In the genomic region with DNA sequence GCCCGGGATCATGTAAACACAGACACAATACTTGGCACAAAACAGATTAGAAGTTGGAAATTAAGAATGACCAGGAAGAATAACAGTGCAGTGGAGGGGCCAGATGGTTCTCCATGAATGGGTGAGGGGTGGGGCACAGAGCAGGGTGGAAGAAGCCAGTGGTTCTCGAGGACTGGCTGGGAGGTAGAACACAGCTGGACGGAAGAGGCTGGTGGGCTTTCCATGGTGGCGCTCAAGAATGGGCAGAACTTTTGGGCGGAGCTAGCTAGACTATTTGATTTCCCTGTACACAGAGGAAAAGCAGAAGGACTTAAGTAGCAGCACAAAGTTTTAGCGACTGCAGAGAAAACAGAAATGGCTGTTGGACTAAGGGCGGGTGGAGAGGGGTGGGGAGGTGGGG, we compare ENCODE assay signal across 12 mouse cellular contexts.
DNase-seq lines count a peak whose midpoint lies in the region; ATAC-seq lines count a peak whose summit lies in the region.
"Had no signal": no experiment of that assay in that cellular context is flagged by ENCODE, and none has a peak within 500 bp of the region (broad histone marks: within the 10 kb centered on the region; RNA-seq: fewer than 3 reads in every experiment).

No protein-coding gene starts in this region.

- ATAC-seq in heart, embryonic 12.5 days (ENCODE audit: insufficient number of reproducible peaks, low FRiP score), result peak; percentile 58; the same call in 1 of the 2 replicates
- ATAC-seq in intestine, embryonic 15.5 days, result peak; percentile 55; the same call in 1 of the 2 replicates
- ATAC-seq in megakaryocyte-erythroid progenitor cell, adult 5-6 weeks (replicated peaks; ENCODE audit: low FRiP score, low TSS enrichment, poor library complexity, severe bottlenecking), result peak; percentile 31
- ATAC-seq: CD4-positive, CD25-positive, alpha-beta regulatory T cell, adult 4 months had no signal

- no peak for DNase-seq in heart, postnatal 36 days
- peak; percentile 24 for DNase-seq in c-Kit-positive CD71-positive TER-119-positive erythroid progenitor cells, embryonic 14.5 days (ENCODE audit: low spot score)
- DNase-seq in B cell, adult 2 months, result no peak
- DNase-seq in left cerebral cortex, postnatal 14 days (ENCODE audit: low spot score in 2 of 2), result no peak
- DNase-seq in thymus, postnatal 0 days (ENCODE audit: low spot score), result no peak
- DNase-seq: adrenal gland, adult 2 months; right cerebral cortex, adult 18-20 months had no signal

- peaks cover 8% of the 10 kb centered on the region; the same call in 1 of the 2 replicates for H3K4me1 ChIP-seq in heart, embryonic 12.5 days (replicated peaks)
- H3K4me1 ChIP-seq in intestine, embryonic 15.5 days (replicated peaks), result 0 out of 2 replicates have a peak, but pooled peaks cover 5% of the 10 kb centered on the region

- no peak overlapping the region for H3K9ac ChIP-seq in heart, embryonic 12.5 days
- H3K9ac ChIP-seq in intestine, embryonic 15.5 days, result no peak overlapping the region

- no peaks in the 10 kb centered on the region for H3K9me3 ChIP-seq in heart, embryonic 12.5 days (replicated peaks)
- no peaks in the 10 kb centered on the region for H3K9me3 ChIP-seq in intestine, embryonic 15.5 days

- intact Hi-C loops in heart, postnatal 36 days (cut with DNase I), result no loop called here
- intact Hi-C loops in left cerebral cortex, postnatal 14 days (cut with DNase I), result no loop called here

- H3K4me2 ChIP-seq in heart, embryonic 12.5 days, result peak overlapping the region; percentile 56
- H3K4me2 ChIP-seq in intestine, embryonic 15.5 days (replicated peaks), result peak overlapping the region; percentile 10; the same call in 1 of the 2 replicates

- 43% methylated on average over 7 of the region's 7 CpGs for WGBS in heart, embryonic 12.5 days
- WGBS in intestine, embryonic 15.5 days, result 32% methylated on average over 7 of the region's 7 CpGs

- H3K27me3 ChIP-seq in heart, embryonic 12.5 days (replicated peaks), result no peaks in the 10 kb centered on the region
- no peaks in the 10 kb centered on the region for H3K27me3 ChIP-seq in intestine, embryonic 15.5 days (replicated peaks)

- no peak overlapping the region for H3K27ac ChIP-seq in heart, embryonic 12.5 days (ENCODE audit: poor library complexity, severe bottlenecking)
- no peak overlapping the region for H3K27ac ChIP-seq in intestine, embryonic 15.5 days
- H3K27ac ChIP-seq: macrophage had no signal

- H3K4me3 ChIP-seq in heart, embryonic 12.5 days, result peak overlapping the region; percentile 20; the same call in 1 of the 2 replicates
- H3K4me3 ChIP-seq in intestine, embryonic 15.5 days (replicated peaks), result no peak overlapping the region

- no peaks in the 10 kb centered on the region for H3K36me3 ChIP-seq in heart, embryonic 12.5 days
- H3K36me3 ChIP-seq in intestine, embryonic 15.5 days, result no peaks in the 10 kb centered on the region
